Mouse (Mus musculus): Measurements from ENCODE around the gene Gpr39.

DNA sequence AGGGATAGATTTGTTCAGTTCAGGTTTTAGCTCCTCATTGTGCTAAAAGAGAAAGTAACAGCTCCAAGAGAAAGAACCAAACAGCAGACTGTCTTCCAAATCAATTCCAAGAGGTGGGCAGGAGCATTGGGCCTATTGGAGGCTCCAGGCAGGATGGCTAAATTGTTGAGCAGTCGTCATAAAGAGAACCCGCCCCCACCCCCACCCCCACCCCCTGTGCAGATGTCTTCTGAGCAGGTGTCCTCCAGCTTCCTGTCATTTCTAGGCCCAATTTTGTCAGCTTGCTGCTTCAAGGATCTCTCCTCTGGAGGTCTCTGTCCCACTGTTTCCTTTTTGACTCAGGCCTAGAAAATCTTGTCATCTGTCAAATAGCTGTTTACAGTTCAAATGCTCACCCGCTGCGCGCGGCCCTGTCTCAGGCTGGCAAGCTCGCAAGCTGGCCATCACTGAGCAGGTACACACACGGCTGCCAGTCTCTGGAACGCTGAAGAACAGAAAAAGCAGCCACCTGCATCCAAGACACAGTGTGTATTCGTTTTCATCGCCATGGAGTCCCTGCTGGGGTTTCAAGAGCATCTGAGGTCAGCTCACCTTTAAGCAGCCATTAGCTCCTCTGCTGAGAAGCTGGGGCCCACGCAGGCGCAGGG, 163.1 kb downstream of the Gpr39 start:
- no peak for TF ChIP-seq CTCF (IDR thresholded peaks at IDR 0.05)
- TF ChIP-seq EP300 (IDR thresholded peaks at IDR 0.05; ENCODE audit: insufficient read depth, low read depth, low read length), result no peak

Measured in heart, adult 2 months (tissue).